Mouse (Mus musculus): ENCODE data around the gene Ret. TPM values are rescaled to one million over a fixed set of nuclear protein-coding genes. Genes with fewer than 3 reads are reported as not detected.
A peak's percentile ranks its signal among the peaks of the same experiment; 100 is the strongest.

Gene Ret
- 1.3 TPM in 2 replicates for polyA plus RNA-seq (2015; fragmentation: Nextera tagmentation; extraction: Ambion mirVana)

- Histone ChIP-seq H3K9ac (replicated peaks) (peak within 1 kb of the TSS; percentile 48), H3K4me1 (peaks cover 7% of the 10 kb centered on the region), H3K27ac (replicated peaks) (no peak within 1 kb of the TSS), H3K27me3 (peaks cover 52% of the 10 kb centered on the region), H3K36me3 (no peaks in the 10 kb centered on the region), H3K4me2 (replicated peaks) (peak within 1 kb of the TSS; percentile 94), H3K9me3 (no peaks in the 10 kb centered on the region), H3K4me3 (peak within 1 kb of the TSS; percentile 54)
- ATAC-seq (replicated peaks), result peak; percentile 33
- under 1% methylated on average over 26 of the region's 26 CpGs for WGBS
Measured at GRCm38 (mm10) chr6:118197440-118197975, at the start of gene Ret. Gene Ret, minus strand, starts transcription at chr6:118197718.

DNA sequence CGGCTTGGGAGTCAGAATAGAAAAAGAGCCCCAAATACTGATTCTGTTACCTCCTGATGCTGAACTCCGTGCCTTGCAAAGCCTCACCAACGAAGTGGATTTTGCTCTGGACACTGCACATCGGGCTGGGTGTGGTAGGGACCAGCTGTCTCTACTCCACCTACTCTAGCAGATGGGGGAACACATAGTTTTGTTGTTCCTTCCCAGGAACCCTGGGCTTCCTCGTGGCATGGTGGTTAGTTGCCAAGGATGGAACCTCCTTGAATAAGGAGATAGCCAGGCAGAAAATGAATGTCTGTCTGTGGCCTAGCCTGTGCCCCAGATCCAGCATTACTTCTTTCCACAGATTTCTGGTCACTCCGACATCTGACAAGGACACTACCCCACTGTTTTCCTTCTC lies 49.6 kb upstream of the Ret start:
- no peak for ATAC-seq (replicated peaks)
- H3K36me3 ChIP-seq, result no peaks in the 10 kb centered on the region
- no peak overlapping the region for H3K4me2 ChIP-seq (replicated peaks)
- no peak overlapping the region for H3K27ac ChIP-seq (replicated peaks)
- H3K4me3 ChIP-seq, result no peak overlapping the region
- no peaks in the 10 kb centered on the region for H3K9me3 ChIP-seq
- H3K27me3 ChIP-seq, result no peaks in the 10 kb centered on the region
- 87% methylated on average over 6 of the region's 6 CpGs for WGBS
- H3K4me1 ChIP-seq, result no peaks in the 10 kb centered on the region
- no peak overlapping the region for H3K9ac ChIP-seq (replicated peaks)

DNA sequence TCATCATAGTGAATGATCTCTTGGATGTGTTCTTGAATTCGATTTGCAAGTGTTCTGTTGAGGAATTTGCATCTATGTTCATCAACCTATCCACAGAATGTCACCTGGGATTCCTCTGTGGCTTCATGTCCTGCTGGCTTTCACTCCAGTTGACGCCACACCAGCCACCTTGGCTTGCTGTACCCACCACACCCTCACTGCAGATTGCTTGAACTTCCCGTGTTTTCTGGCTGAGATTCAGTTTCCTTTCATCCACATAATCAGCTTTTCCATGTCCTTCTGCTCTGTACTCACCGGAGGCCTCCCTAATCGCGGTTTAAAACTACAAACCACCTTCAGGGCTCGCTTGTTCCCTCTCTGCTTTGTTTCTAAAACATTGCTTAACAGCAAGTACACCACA lies 46.6 kb upstream of the Ret start:
- Histone ChIP-seq H3K36me3 (no peaks in the 10 kb centered on the region), H3K9me3 (no peaks in the 10 kb centered on the region), H3K4me3 (no peak overlapping the region), H3K27ac (replicated peaks) (no peak overlapping the region), H3K9ac (replicated peaks) (no peak overlapping the region), H3K4me2 (replicated peaks) (no peak overlapping the region), H3K4me1 (no peaks in the 10 kb centered on the region), H3K27me3 (no peaks in the 10 kb centered on the region)
- ATAC-seq (replicated peaks), result no peak
- WGBS, result 75% methylated on average over 7 of the region's 7 CpGs

- 87% methylated on average over 5 of the region's 5 CpGs for WGBS
- H3K9me3 ChIP-seq, result no peaks in the 10 kb centered on the region
- no peak overlapping the region for H3K4me2 ChIP-seq (replicated peaks)
- no peak overlapping the region for H3K9ac ChIP-seq (replicated peaks)
- H3K4me3 ChIP-seq, result no peak overlapping the region
- no peaks in the 10 kb centered on the region for H3K4me1 ChIP-seq
- no peaks in the 10 kb centered on the region for H3K27me3 ChIP-seq
- no peak overlapping the region for H3K27ac ChIP-seq (replicated peaks)
- no peaks in the 10 kb centered on the region for H3K36me3 ChIP-seq
- ATAC-seq (replicated peaks), result no peak
Measured at GRCm38 (mm10) chr6:118242941-118243340, 45.4 kb upstream of the Ret start.

DNA sequence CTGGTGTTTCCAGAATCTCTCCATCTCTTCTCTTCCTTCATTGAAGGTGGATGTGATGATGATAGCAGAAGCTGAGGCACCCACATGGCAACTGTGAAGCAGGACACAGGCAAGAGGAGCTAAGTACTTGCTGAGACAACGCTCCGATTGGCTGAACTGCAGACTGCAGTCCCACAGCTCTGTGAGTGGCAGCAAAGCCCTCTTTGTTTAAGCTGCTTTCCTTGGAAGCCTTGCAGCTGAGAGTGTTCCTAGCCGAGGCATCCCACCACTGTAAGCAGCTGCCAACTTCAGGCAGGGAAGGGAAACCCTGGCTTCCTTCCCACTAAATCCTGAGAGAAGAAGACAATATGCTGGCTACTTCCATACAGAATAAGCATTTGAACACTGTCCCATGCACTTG lies 28.6 kb upstream of the Ret start:
- Histone ChIP-seq H3K36me3 (no peaks in the 10 kb centered on the region), H3K27ac (replicated peaks) (0 out of 2 replicates have a peak overlapping the region, but pooled peaks have one; percentile 28), H3K9ac (replicated peaks) (no peak overlapping the region), H3K9me3 (no peaks in the 10 kb centered on the region), H3K4me3 (no peak overlapping the region), H3K4me1 (peaks cover 4% of the 10 kb centered on the region; the same call in 1 of the 2 replicates), H3K27me3 (no peaks in the 10 kb centered on the region), H3K4me2 (replicated peaks) (no peak overlapping the region)
- WGBS, result 12% methylated on average over 3 of the region's 3 CpGs
- no peak; the same call in 1 of the 2 replicates for ATAC-seq (replicated peaks)

- H3K27me3 ChIP-seq, result no peaks in the 10 kb centered on the region
- no peaks in the 10 kb centered on the region for H3K9me3 ChIP-seq
- no peak overlapping the region for H3K27ac ChIP-seq (replicated peaks)
- no peaks in the 10 kb centered on the region for H3K36me3 ChIP-seq
- no peak for ATAC-seq (replicated peaks)
- peaks cover 4% of the 10 kb centered on the region; the same call in 1 of the 2 replicates for H3K4me1 ChIP-seq
- H3K9ac ChIP-seq (replicated peaks), result no peak overlapping the region
- H3K4me3 ChIP-seq, result no peak overlapping the region
- WGBS, result 83% methylated on average over 2 of the region's 2 CpGs
- H3K4me2 ChIP-seq (replicated peaks), result no peak overlapping the region
Measured at GRCm38 (mm10) chr6:118222471-118222870, 25.0 kb upstream of the Ret start.

DNA sequence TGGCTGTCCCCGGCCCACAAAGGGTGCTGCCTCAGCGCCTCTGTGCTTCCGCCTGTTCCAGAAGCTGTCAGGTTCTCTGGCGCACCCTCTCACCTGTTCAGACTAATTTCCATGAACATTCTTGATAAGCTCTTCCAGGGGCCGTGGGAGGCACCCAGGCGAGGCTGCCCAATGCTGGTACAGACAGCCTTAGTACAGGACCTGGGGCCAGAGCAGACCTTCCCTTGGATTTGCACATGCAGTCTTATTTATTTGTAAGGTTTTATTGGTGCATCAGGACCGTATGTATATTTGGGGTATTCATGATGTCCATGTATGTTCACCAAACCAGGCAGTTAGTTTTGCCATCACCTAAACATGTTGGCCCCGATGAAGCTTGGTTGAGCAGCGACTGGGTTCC lies 18.2 kb upstream of the Ret start:
- Histone ChIP-seq H3K9ac (replicated peaks) (no peak overlapping the region), H3K36me3 (no peaks in the 10 kb centered on the region), H3K27me3 (no peaks in the 10 kb centered on the region), H3K27ac (replicated peaks) (no peak overlapping the region), H3K4me3 (no peak overlapping the region), H3K4me2 (replicated peaks) (no peak overlapping the region), H3K9me3 (no peaks in the 10 kb centered on the region), H3K4me1 (no peaks in the 10 kb centered on the region)
- no peak for ATAC-seq (replicated peaks)
- WGBS, result 91% methylated on average over 9 of the region's 9 CpGs

DNA sequence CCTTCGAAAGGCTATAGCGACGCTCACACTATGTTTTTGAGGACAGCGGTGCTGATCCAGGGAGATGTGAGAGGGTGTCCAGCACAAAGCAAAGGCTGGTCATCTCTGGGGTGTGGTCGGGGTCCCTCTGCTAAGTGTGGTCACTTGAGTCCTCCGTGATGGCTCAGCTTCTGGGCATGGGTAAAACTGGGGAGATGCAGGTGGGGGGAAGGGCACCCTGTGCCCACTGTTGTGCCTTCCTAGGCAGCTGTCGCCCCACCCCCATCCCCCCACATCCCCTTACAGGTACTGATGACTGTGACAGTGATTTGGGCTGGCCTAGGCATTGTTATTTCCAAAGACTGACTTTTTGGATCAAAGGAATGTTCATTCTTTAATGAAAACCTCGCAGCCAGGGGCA lies 10.8 kb upstream of the Ret start:
- H3K4me2 ChIP-seq (replicated peaks), result no peak overlapping the region
- no peaks in the 10 kb centered on the region for H3K27me3 ChIP-seq
- ATAC-seq (replicated peaks), result no peak
- H3K36me3 ChIP-seq, result no peaks in the 10 kb centered on the region
- no peak overlapping the region for H3K27ac ChIP-seq (replicated peaks)
- WGBS, result 85% methylated on average over 8 of the region's 8 CpGs
- no peaks in the 10 kb centered on the region for H3K9me3 ChIP-seq
- no peaks in the 10 kb centered on the region for H3K4me1 ChIP-seq
- H3K4me3 ChIP-seq, result no peak overlapping the region
- no peak overlapping the region for H3K9ac ChIP-seq (replicated peaks)

- Histone ChIP-seq H3K4me2 (replicated peaks) (no peak overlapping the region), H3K27me3 (no peaks in the 10 kb centered on the region), H3K9me3 (no peaks in the 10 kb centered on the region), H3K4me3 (no peak overlapping the region), H3K4me1 (no peaks in the 10 kb centered on the region), H3K36me3 (no peaks in the 10 kb centered on the region), H3K27ac (replicated peaks) (no peak overlapping the region), H3K9ac (replicated peaks) (no peak overlapping the region)
- WGBS, result 86% methylated on average over 6 of the region's 6 CpGs
- no peak for ATAC-seq (replicated peaks)
Measured at GRCm38 (mm10) chr6:118206386-118206785, 8.9 kb upstream of the Ret start.

DNA sequence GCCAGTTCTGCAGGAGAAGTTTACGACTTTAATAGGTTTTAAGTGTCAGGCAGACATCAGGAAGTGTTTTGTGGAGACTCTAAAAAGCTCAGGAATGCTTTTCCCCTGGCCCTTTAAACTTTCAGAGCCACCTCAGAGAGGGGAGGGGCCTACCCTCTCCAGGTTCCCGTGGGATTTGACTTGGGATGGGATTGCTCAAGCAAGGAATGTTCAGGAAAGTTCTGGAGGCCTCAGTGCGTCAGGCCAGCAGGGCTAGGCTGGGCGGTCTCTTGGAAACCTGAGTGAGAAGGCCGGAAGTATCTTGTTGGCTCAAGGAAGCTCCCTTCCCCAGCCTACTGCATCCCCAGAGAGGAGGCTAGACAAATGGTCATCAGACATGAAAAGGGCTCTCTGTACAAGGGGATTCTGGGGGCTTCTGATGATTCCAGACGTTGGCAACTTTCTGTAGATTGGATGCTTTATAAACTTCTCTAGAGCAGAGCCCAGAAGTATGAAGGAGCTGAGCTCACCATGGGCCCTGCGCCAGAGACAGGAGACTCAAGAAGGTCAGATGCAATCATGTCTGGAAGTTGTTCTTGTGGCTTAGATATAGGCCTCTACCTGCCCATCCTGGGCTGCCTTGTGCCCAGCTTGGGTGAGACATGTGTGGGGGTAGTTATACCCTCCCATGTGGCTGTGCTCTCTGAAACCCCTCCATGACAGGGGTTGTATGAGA lies 7.8 kb upstream of the Ret start:
- Histone ChIP-seq H3K27me3 (no peaks in the 10 kb centered on the region), H3K4me3 (no peak overlapping the region), H3K9me3 (no peaks in the 10 kb centered on the region), H3K9ac (replicated peaks) (no peak overlapping the region), H3K4me2 (replicated peaks) (no peak overlapping the region), H3K4me1 (no peaks in the 10 kb centered on the region), H3K27ac (replicated peaks) (no peak overlapping the region), H3K36me3 (no peaks in the 10 kb centered on the region)
- no peak for ATAC-seq (replicated peaks)
- 62% methylated on average over 7 of the region's 7 CpGs for WGBS

GRCm38 (mm10) chr6:118204112-118204511 lies 6.6 kb upstream of the Ret start:
- no peak for ATAC-seq (replicated peaks)

DNA sequence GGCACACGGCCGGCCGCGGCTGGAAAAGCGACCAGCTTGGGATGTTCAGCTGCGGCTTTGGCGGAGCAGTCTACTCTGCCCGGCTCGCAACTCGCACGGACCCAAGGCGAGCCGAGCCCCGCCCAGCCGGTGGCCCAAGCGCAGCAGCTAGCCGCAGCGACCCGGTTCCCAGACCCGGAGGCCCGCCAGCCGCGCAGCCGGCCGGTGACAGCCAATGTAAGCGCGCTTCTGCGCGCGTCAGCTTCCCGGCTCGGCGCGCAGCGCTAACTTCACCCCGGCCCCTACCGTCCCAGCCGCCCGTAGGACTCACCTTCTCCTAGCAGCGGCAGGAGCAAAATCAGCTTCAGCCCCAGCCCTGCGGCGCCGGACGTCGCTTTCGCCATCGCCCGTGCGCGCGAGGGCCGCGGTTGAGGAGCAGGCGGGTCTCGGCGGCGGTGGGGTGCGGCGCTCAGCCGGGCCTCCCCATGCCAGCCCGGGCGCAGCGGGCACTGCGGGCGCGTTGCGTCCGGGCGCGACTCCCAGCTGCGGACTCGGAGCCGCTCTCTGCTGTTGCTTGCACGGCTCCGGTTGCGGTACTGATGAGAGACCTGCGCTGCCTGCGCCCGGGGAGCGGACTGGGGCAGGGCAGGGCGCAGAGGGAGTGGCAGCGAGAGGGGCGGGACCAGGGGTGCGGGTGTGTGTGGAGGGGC lies 623 bp downstream of the Ret start:
- Histone ChIP-seq H3K36me3 (no peaks in the 10 kb centered on the region), H3K4me2 (replicated peaks) (peak overlapping the region; percentile 94), H3K4me3 (peak overlapping the region; percentile 54), H3K9me3 (no peaks in the 10 kb centered on the region), H3K4me1 (peaks cover 7% of the 10 kb centered on the region), H3K9ac (replicated peaks) (peak overlapping the region; percentile 48), H3K27me3 (peaks cover 52% of the 10 kb centered on the region), H3K27ac (replicated peaks) (no peak overlapping the region)
- WGBS, result under 1% methylated on average over 82 of the region's 84 CpGs
- peak; percentile 75 for ATAC-seq (replicated peaks)

More at GRCm38 (mm10) chr6:118204112-118204511, 6.6 kb upstream of the Ret start:
- no peaks in the 10 kb centered on the region for H3K36me3 ChIP-seq
- H3K4me3 ChIP-seq, result no peak overlapping the region
- no peak overlapping the region for H3K27ac ChIP-seq (replicated peaks)
- WGBS, result 65% methylated on average over 1 of the region's 1 CpGs
- H3K27me3 ChIP-seq, result peaks cover 6% of the 10 kb centered on the region
- H3K9ac ChIP-seq (replicated peaks), result no peak overlapping the region
- H3K4me1 ChIP-seq, result no peaks in the 10 kb centered on the region
- no peaks in the 10 kb centered on the region for H3K9me3 ChIP-seq
- no peak overlapping the region for H3K4me2 ChIP-seq (replicated peaks)

Data from forebrain, embryonic 15.5 days (tissue).